Mouse (Mus musculus): ENCODE data around the gene Snrnp200. TPM values are rescaled to one million over a fixed set of nuclear protein-coding genes. Genes with fewer than 3 reads are reported as not detected.
A peak's percentile ranks its signal among the peaks of the same experiment; 100 is the strongest.

Snrnp200 gene
- polyA plus RNA-seq, 1 experiment from 2014 or later: 51.0 TPM

- Histone ChIP-seq H3K9ac (no peak overlapping the region), H3K36me3 (peaks cover 93% of the 10 kb centered on the region), H3K4me1 (replicated peaks) (no peaks in the 10 kb centered on the region), H3K27me3 (no peaks in the 10 kb centered on the region), H3K4me3 (no peak overlapping the region), H3K4me2 (no peak overlapping the region), H3K27ac (no peak overlapping the region), H3K9me3 (no peaks in the 10 kb centered on the region)
- WGBS: 95% methylated on average over 11 of the region's 11 CpGs
- ATAC-seq (ENCODE audit: low FRiP score): no peak
These were observed 29.9 kb downstream of the Snrnp200 start for GRCm38 (mm10) chr2:127237897-127238610.

GRCm38 (mm10) chr2:127240065-127240464 lies 31.9 kb downstream of the Snrnp200 start:
- Histone ChIP-seq H3K4me1 (replicated peaks) (no peaks in the 10 kb centered on the region), H3K27ac (no peak overlapping the region), H3K36me3 (peaks cover 90% of the 10 kb centered on the region), H3K4me2 (no peak overlapping the region), H3K9ac (no peak overlapping the region), H3K9me3 (no peaks in the 10 kb centered on the region), H3K4me3 (no peak overlapping the region), H3K27me3 (no peaks in the 10 kb centered on the region)
- no peak for ATAC-seq (ENCODE audit: low FRiP score)
- WGBS: 98% methylated on average over 2 of the region's 2 CpGs

DNA sequence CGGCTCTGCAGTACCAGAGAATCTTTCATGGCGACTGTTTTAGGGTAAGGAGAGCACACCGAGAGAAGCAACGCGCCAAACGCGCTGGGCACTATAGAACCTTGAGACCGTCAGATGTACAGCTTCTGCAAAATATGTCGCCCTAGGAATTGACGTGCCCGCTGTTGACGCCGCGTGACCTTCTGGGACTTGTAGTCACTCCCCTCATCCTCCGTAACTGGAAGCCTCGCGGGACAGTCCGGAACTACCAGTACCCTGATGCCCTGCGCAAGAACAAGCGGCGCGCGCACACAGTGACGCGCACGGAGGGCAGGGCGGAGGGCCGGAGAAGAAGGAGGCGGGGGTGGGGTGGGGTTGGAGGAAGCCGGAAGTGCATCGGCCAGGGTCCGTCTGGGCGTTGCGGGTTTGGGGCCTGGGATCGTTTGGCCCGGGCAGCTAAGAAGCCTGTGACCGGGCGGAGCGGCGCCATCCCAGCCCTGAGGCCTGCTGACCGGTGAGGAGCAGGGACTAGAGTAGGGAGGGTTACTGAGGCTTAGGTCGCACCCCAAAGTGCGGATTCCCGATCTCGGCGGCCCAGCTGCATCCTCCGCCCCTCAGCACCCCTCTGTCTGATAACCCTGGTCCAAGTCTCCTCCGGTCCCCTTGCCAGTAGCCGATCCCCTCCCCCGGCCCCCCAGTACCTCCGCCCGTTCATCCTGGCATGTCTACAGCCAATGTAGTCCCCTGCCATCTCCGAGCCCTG lies 39.6 kb downstream of the Snrnp200 start, which contains the start of the genes Ciao1 and Tmem127:
Ciao1 (minus strand) TSS at position 225 of the 742 bp plus-strand sequence.
Tmem127 (plus strand) TSS at position 317 of the 742 bp plus-strand sequence.
- H3K27ac ChIP-seq: peak within 1 kb of the TSS; percentile 87
- WGBS: under 1% methylated on average over 52 of the region's 53 CpGs
- H3K9me3 ChIP-seq: no peaks in the 10 kb centered on the region
- no peaks in the 10 kb centered on the region for H3K27me3 ChIP-seq
- peaks cover 51% of the 10 kb centered on the region for H3K36me3 ChIP-seq
- peaks cover 42% of the 10 kb centered on the region for H3K4me1 ChIP-seq (replicated peaks)
- H3K4me3 ChIP-seq: peak within 1 kb of the TSS; percentile 97
- peak within 1 kb of the TSS; percentile 96 for H3K9ac ChIP-seq
- ATAC-seq (ENCODE audit: low FRiP score): peak; percentile 98
- H3K4me2 ChIP-seq: peak within 1 kb of the TSS; percentile 87

GRCm38 (mm10) chr2:127248334-127249004 lies 40.3 kb downstream of the Snrnp200 start:
- Histone ChIP-seq H3K4me2 (peak overlapping the region; percentile 87), H3K4me1 (replicated peaks) (peaks cover 42% of the 10 kb centered on the region), H3K9me3 (no peaks in the 10 kb centered on the region), H3K27me3 (no peaks in the 10 kb centered on the region), H3K9ac (peak overlapping the region; percentile 96), H3K36me3 (peaks cover 45% of the 10 kb centered on the region), H3K27ac (peak overlapping the region; percentile 87), H3K4me3 (peak overlapping the region; percentile 97)
- ATAC-seq (ENCODE audit: low FRiP score): peak; percentile 76
- under 1% methylated on average over 39 of the region's 39 CpGs for WGBS

- Histone ChIP-seq H3K27ac (no peak overlapping the region), H3K9ac (0 out of 2 replicates have a peak overlapping the region, but pooled peaks have one; percentile 44), H3K9me3 (no peaks in the 10 kb centered on the region), H3K4me1 (replicated peaks) (peaks cover 42% of the 10 kb centered on the region), H3K27me3 (no peaks in the 10 kb centered on the region), H3K4me2 (no peak overlapping the region), H3K4me3 (no peak overlapping the region), H3K36me3 (peaks cover 26% of the 10 kb centered on the region)
- 96% methylated on average over 9 of the region's 9 CpGs for WGBS
- ATAC-seq (ENCODE audit: low FRiP score): no peak
These were observed 42.3 kb downstream of the Snrnp200 start for GRCm38 (mm10) chr2:127250291-127251008.

DNA sequence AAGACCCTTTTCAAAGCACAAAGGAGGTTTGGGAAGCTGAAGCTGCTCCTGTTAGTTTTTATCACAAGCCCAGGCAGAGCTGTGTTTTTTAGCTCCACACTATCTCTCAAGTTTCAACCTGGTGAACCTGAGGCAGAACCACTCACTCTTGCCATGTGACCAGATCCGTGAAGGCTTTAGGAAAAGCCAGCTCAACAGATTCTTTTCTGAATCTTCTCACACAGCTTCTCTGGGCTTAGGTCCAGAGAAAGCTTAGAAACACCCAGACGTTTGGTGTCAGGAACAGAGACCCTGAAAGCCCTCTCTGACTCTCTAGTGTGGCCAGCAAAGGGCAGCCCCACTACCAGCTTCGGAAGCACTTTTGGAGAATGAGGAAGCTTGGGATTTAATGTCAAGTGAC lies 43.3 kb downstream of the Snrnp200 start:
- no peak overlapping the region for H3K4me3 ChIP-seq
- WGBS: 85% methylated on average over 3 of the region's 3 CpGs
- no peak overlapping the region for H3K27ac ChIP-seq
- H3K36me3 ChIP-seq: peaks cover 25% of the 10 kb centered on the region
- H3K9me3 ChIP-seq: no peaks in the 10 kb centered on the region
- no peak overlapping the region for H3K9ac ChIP-seq
- no peak overlapping the region for H3K4me2 ChIP-seq
- peaks cover 37% of the 10 kb centered on the region for H3K4me1 ChIP-seq (replicated peaks)
- no peaks in the 10 kb centered on the region for H3K27me3 ChIP-seq
- ATAC-seq (ENCODE audit: low FRiP score): no peak

- Histone ChIP-seq H3K27ac (no peak overlapping the region), H3K4me2 (no peak overlapping the region), H3K9me3 (no peaks in the 10 kb centered on the region), H3K4me1 (replicated peaks) (peaks cover 31% of the 10 kb centered on the region), H3K4me3 (no peak overlapping the region), H3K9ac (no peak overlapping the region), H3K36me3 (peaks cover 30% of the 10 kb centered on the region), H3K27me3 (no peaks in the 10 kb centered on the region)
- ATAC-seq (ENCODE audit: low FRiP score): no peak
- 87% methylated on average over 3 of the region's 3 CpGs for WGBS
These were observed 43.8 kb downstream of the Snrnp200 start for GRCm38 (mm10) chr2:127251880-127252527.

GRCm38 (mm10) chr2:127252787-127253186 lies 44.6 kb downstream of the Snrnp200 start:
- no peak overlapping the region for H3K4me3 ChIP-seq
- H3K4me2 ChIP-seq: no peak overlapping the region
- WGBS: 74% methylated on average over 5 of the region's 5 CpGs
- no peaks in the 10 kb centered on the region for H3K27me3 ChIP-seq
- no peak for ATAC-seq (ENCODE audit: low FRiP score)
- no peak overlapping the region for H3K9ac ChIP-seq
- peaks cover 29% of the 10 kb centered on the region for H3K4me1 ChIP-seq (replicated peaks)
- peaks cover 38% of the 10 kb centered on the region for H3K36me3 ChIP-seq
- no peak overlapping the region for H3K27ac ChIP-seq
- no peaks in the 10 kb centered on the region for H3K9me3 ChIP-seq

DNA sequence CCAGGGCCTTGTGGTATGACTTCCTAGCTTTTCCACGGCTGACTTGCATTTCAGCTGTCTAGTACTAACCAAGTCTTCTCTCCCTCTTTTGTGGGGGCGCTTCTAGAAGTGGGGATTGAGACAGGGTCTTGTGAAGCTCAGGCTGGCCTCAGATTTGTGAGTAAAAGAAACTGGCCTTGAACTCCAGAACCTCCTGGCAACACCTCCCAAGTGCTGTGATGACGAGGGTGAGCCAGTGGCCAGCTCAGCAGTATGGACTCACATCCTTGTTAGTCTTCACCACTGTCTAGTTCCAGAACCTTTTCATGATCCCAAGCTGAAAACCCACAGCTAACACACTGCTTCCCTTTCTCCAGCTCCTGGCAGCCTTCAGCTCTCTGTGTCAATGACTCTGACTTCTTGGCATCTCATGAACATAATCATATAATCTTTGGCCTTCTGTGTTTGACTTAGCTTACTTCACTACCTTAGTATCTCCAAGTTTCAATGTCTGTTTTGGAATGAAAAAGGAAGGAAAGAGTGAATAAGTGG lies 46.5 kb downstream of the Snrnp200 start:
- peaks cover 20% of the 10 kb centered on the region for H3K4me1 ChIP-seq (replicated peaks)
- WGBS: 87% methylated on average over 3 of the region's 3 CpGs
- H3K9me3 ChIP-seq: no peaks in the 10 kb centered on the region
- no peak overlapping the region for H3K27ac ChIP-seq
- no peaks in the 10 kb centered on the region for H3K27me3 ChIP-seq
- H3K9ac ChIP-seq: no peak overlapping the region
- H3K4me2 ChIP-seq: no peak overlapping the region
- H3K36me3 ChIP-seq: peaks cover 57% of the 10 kb centered on the region
- H3K4me3 ChIP-seq: no peak overlapping the region
- ATAC-seq (ENCODE audit: low FRiP score): no peak

GRCm38 (mm10) chr2:127255294-127255693 lies 47.1 kb downstream of the Snrnp200 start:
- no peak overlapping the region for H3K27ac ChIP-seq
- no peaks in the 10 kb centered on the region for H3K27me3 ChIP-seq
- WGBS: 90% methylated on average over 6 of the region's 6 CpGs
- H3K4me3 ChIP-seq: no peak overlapping the region
- no peak overlapping the region for H3K9ac ChIP-seq
- peaks cover 62% of the 10 kb centered on the region for H3K36me3 ChIP-seq
- H3K4me2 ChIP-seq: no peak overlapping the region
- no peaks in the 10 kb centered on the region for H3K9me3 ChIP-seq
- ATAC-seq (ENCODE audit: low FRiP score): no peak
- H3K4me1 ChIP-seq (replicated peaks): peaks cover 14% of the 10 kb centered on the region

GRCm38 (mm10) chr2:127259340-127259739 lies 51.2 kb downstream of the Snrnp200 start:
- no peak overlapping the region for H3K9ac ChIP-seq
- no peaks in the 10 kb centered on the region for H3K27me3 ChIP-seq
- H3K4me1 ChIP-seq (replicated peaks): no peaks in the 10 kb centered on the region
- H3K4me3 ChIP-seq: no peak overlapping the region
- ATAC-seq (ENCODE audit: low FRiP score): no peak
- peaks cover 48% of the 10 kb centered on the region for H3K36me3 ChIP-seq
- no peaks in the 10 kb centered on the region for H3K9me3 ChIP-seq
- H3K4me2 ChIP-seq: no peak overlapping the region
- H3K27ac ChIP-seq: no peak overlapping the region
- WGBS: 91% methylated on average over 5 of the region's 5 CpGs

Data from hindbrain, embryonic 13.5 days (tissue).